Mouse (Mus musculus): ENCODE measurements around the gene Aff1.

DNA sequence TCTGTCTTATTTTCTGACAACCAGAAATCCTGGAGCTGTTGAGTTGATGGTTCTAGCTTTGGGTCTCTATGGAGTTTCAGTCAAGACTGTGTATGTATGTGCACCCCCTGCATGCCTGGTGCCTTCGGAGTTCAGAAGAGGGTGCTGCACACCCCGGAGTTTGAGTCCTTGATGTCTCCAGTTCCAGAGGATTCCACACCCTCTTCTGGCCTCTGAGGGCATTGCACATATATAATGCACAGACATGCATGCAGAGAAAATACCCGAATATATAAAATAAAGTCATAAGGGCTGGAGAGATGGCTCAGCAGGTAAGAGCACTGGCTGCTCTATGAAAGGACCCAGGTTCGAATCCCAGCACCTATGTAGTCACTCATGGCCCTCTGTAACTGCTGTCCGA, 33.3 kb upstream of the Aff1 start:
- TF ChIP-seq CTCF (IDR thresholded peaks at IDR 0.05; ENCODE audit: borderline replicate concordance, insufficient read depth, low read length): no peak
- TF ChIP-seq POLR2A (IDR thresholded peaks at IDR 0.05; ENCODE audit: low read depth, low read length): no peak

Measured in embryonic fibroblast, embryonic 13.5 days (primary cell).